Mouse (Mus musculus) hindbrain, embryonic 11.5 days (tissue): ENCODE data around the gene Gm16181. TPM values are rescaled to one million over a fixed set of nuclear protein-coding genes. Genes with fewer than 3 reads are reported as not detected.

ENCODE experiments used
- ATAC-seq: fragments of 200-750 bp; cut with Nextera tagmentation; 2 replicates; pipeline ENCODE4 v1.8.0; 2017; ENCODE audit warnings: mild to moderate bottlenecking, moderate TSS enrichment, moderate library complexity; ENCODE audit not compliant: low FRiP score
- DNase-seq: peaks from one replicate; pipeline ENCODE4 v3.0.0-alpha.2; 2015; ENCODE audit warnings: low spot score
- H3K27ac ChIP-seq: fragments of 300-500 bp; sonication (generic); 2 replicates; pipeline ENCODE4 v1.5.1; 2014; ENCODE audit warnings: mild to moderate bottlenecking, low read depth, low read length
- H3K27me3 ChIP-seq: fragments of 300-500 bp; sonication (generic); 2 replicates; pipeline ENCODE4 v1.6.1; 2014; ENCODE audit warnings: mild to moderate bottlenecking, low read length, moderate library complexity, mixed read lengths; ENCODE audit not compliant: control insufficient read depth, insufficient read depth
- H3K36me3 ChIP-seq: fragments of 300-500 bp; sonication (generic); 2 replicates; pipeline ENCODE4 v1.6.1; 2014; ENCODE audit warnings: mild to moderate bottlenecking, low read length, moderate library complexity, mixed read lengths; ENCODE audit not compliant: control insufficient read depth, insufficient read depth
- H3K4me1 ChIP-seq: fragments of 300-500 bp; sonication (generic); replicated peaks from 2 replicates; pipeline ENCODE4 v1.6.1; 2014; ENCODE audit warnings: low read length, mixed read lengths; ENCODE audit not compliant: control insufficient read depth, insufficient read depth
- H3K4me2 ChIP-seq: fragments of 300-500 bp; sonication (generic); replicated peaks from 2 replicates; pipeline ENCODE4 v1.6.1; 2014; ENCODE audit warnings: mild to moderate bottlenecking, low read depth, low read length
- H3K4me3 ChIP-seq: fragments of 300-500 bp; sonication (generic); 2 replicates; pipeline ENCODE4 v1.5.1; 2014; ENCODE audit warnings: low read depth, low read length
- H3K9ac ChIP-seq: fragments of 300-500 bp; sonication (generic); 2 replicates; pipeline ENCODE4 v1.6.1; 2014; ENCODE audit warnings: low read depth, low read length
- H3K9me3 ChIP-seq: fragments of 300-500 bp; sonication (generic); 2 replicates; pipeline ENCODE4 v1.6.1; 2016; ENCODE audit warnings: low read length; ENCODE audit not compliant: control insufficient read depth
- WGBS: fragments of 180-500 bp; shearing (Covaris S2); extraction: QIAGEN DNeasy Blood & Tissue Kit; methylation state at CpG from one replicate; pipeline ENCODE4 v1.1.7; 2014; 5-methylcytosine and 5-hydroxymethylcytosine counted together
- polyA plus RNA-seq: library from polyadenylated mRNA; unstranded; fragments of >200 nt; fragmentation: Nextera tagmentation; extraction: Ambion mirVana; gene quantifications from 2 replicates; pipeline ENCODE4 v1.2.1, GENCODE M21; 2014

Gene Gm16181
- polyA plus RNA-seq, 1 experiment from 2014 or later = 0.36 TPM

GRCm38 (mm10) chr17:35218516-35219193 is 2.0 kb upstream of the Gm16181 start:
- no peak overlapping the region for H3K4me2 ChIP-seq
- 85% methylated on average over 18 of the region's 18 CpGs for WGBS
- ATAC-seq (no peak), DNase-seq (no peak)
- H3K36me3 ChIP-seq = no peaks in the 10 kb centered on the region
- H3K4me1 ChIP-seq = no peaks in the 10 kb centered on the region
- H3K27me3 ChIP-seq = no peaks in the 10 kb centered on the region
- no peak overlapping the region for H3K27ac ChIP-seq
- no peaks in the 10 kb centered on the region for H3K9me3 ChIP-seq
- no peak overlapping the region for H3K9ac ChIP-seq
- H3K4me3 ChIP-seq = no peak overlapping the region

GRCm38 (mm10) chr17:35219601-35220041 is 1.0 kb upstream of the Gm16181 start:
- ATAC-seq = no peak
- no peaks in the 10 kb centered on the region for H3K27me3 ChIP-seq
- WGBS = 92% methylated on average over 6 of the region's 6 CpGs

GRCm38 (mm10) chr17:35222299-35222698 is 1.7 kb downstream of the Gm16181 start:
- no peak overlapping the region for H3K9ac ChIP-seq
- 79% methylated on average over 6 of the region's 6 CpGs for WGBS

More at GRCm38 (mm10) chr17:35219601-35220041, 1.0 kb upstream of the Gm16181 start:
- Histone ChIP-seq H3K9me3 (no peaks in the 10 kb centered on the region), H3K4me2 (no peak overlapping the region), H3K9ac (no peak overlapping the region), H3K36me3 (no peaks in the 10 kb centered on the region), H3K27ac (no peak overlapping the region), H3K4me1 (no peaks in the 10 kb centered on the region), H3K4me3 (no peak overlapping the region)
- no peak for DNase-seq

GRCm38 (mm10) chr17:35224641-35225040 is 4.0 kb downstream of the Gm16181 start:
- H3K9me3 ChIP-seq = no peaks in the 10 kb centered on the region
- no peak overlapping the region for H3K27ac ChIP-seq
- WGBS = 96% methylated on average over 4 of the region's 4 CpGs
- H3K4me3 ChIP-seq = no peak overlapping the region
- DNase-seq = no peak
- ATAC-seq = no peak
- H3K27me3 ChIP-seq = no peaks in the 10 kb centered on the region
- H3K9ac ChIP-seq = no peak overlapping the region
- H3K4me2 ChIP-seq = no peak overlapping the region
- 0 out of 2 replicates have a peak, but pooled peaks cover 5% of the 10 kb centered on the region for H3K36me3 ChIP-seq
- H3K4me1 ChIP-seq = no peaks in the 10 kb centered on the region

More at GRCm38 (mm10) chr17:35222299-35222698, 1.7 kb downstream of the Gm16181 start:
- no peak overlapping the region for H3K4me3 ChIP-seq
- 0 out of 2 replicates have a peak, but pooled peaks cover 5% of the 10 kb centered on the region for H3K36me3 ChIP-seq
- H3K4me1 ChIP-seq = no peaks in the 10 kb centered on the region
- DNase-seq (no peak), ATAC-seq (no peak)
- no peak overlapping the region for H3K27ac ChIP-seq
- H3K27me3 ChIP-seq = no peaks in the 10 kb centered on the region
- no peaks in the 10 kb centered on the region for H3K9me3 ChIP-seq
- no peak overlapping the region for H3K4me2 ChIP-seq

- Histone ChIP-seq H3K9ac (no peak overlapping the region), H3K9me3 (no peaks in the 10 kb centered on the region)
These were observed 4.8 kb downstream of the Gm16181 start for GRCm38 (mm10) chr17:35225456-35225855.

GRCm38 (mm10) chr17:35226561-35227046 is 6.0 kb downstream of the Gm16181 start:
- ATAC-seq (no peak), DNase-seq (no peak)
- no peaks in the 10 kb centered on the region for H3K4me1 ChIP-seq
- WGBS = 89% methylated on average over 14 of the region's 14 CpGs
- no peaks in the 10 kb centered on the region for H3K27me3 ChIP-seq
- no peak overlapping the region for H3K4me3 ChIP-seq
- H3K9me3 ChIP-seq = no peaks in the 10 kb centered on the region
- 0 out of 2 replicates have a peak, but pooled peaks cover 5% of the 10 kb centered on the region for H3K36me3 ChIP-seq
- H3K27ac ChIP-seq = no peak overlapping the region
- no peak overlapping the region for H3K9ac ChIP-seq
- no peak overlapping the region for H3K4me2 ChIP-seq

More at GRCm38 (mm10) chr17:35225456-35225855, 4.8 kb downstream of the Gm16181 start:
- ATAC-seq (no peak), DNase-seq (no peak)
- Histone ChIP-seq H3K4me3 (no peak overlapping the region), H3K36me3 (0 out of 2 replicates have a peak, but pooled peaks cover 5% of the 10 kb centered on the region), H3K27ac (no peak overlapping the region), H3K4me2 (no peak overlapping the region), H3K27me3 (no peaks in the 10 kb centered on the region), H3K4me1 (no peaks in the 10 kb centered on the region)
- WGBS = 92% methylated on average over 5 of the region's 5 CpGs

GRCm38 (mm10) chr17:35231022-35231421 is 10.4 kb downstream of the Gm16181 start:
- Histone ChIP-seq H3K36me3 (no peaks in the 10 kb centered on the region), H3K9me3 (no peaks in the 10 kb centered on the region), H3K4me1 (no peaks in the 10 kb centered on the region), H3K27me3 (no peaks in the 10 kb centered on the region), H3K4me2 (no peak overlapping the region), H3K27ac (no peak overlapping the region), H3K4me3 (no peak overlapping the region), H3K9ac (no peak overlapping the region)
- 92% methylated on average over 10 of the region's 10 CpGs for WGBS
- DNase-seq (no peak), ATAC-seq (no peak)

GRCm38 (mm10) chr17:35232043-35232442 is 11.4 kb downstream of the Gm16181 start:
- WGBS = 14% methylated on average over 12 of the region's 12 CpGs
- Histone ChIP-seq H3K27ac (no peak overlapping the region), H3K36me3 (no peaks in the 10 kb centered on the region), H3K4me3 (no peak overlapping the region), H3K4me2 (no peak overlapping the region), H3K9me3 (no peaks in the 10 kb centered on the region), H3K9ac (no peak overlapping the region), H3K27me3 (no peaks in the 10 kb centered on the region), H3K4me1 (0 out of 2 replicates have a peak, but pooled peaks cover 3% of the 10 kb centered on the region)
- ATAC-seq (no peak), DNase-seq (peak; percentile 94)

GRCm38 (mm10) chr17:35232659-35233058 is 12.0 kb downstream of the Gm16181 start:
- Histone ChIP-seq H3K4me3 (no peak overlapping the region), H3K36me3 (no peaks in the 10 kb centered on the region), H3K27me3 (no peaks in the 10 kb centered on the region), H3K9me3 (no peaks in the 10 kb centered on the region), H3K4me2 (no peak overlapping the region), H3K27ac (no peak overlapping the region), H3K9ac (no peak overlapping the region), H3K4me1 (0 out of 2 replicates have a peak, but pooled peaks cover 3% of the 10 kb centered on the region)
- DNase-seq = no peak
- no peak for ATAC-seq
- WGBS = 93% methylated on average over 5 of the region's 5 CpGs
